Mouse (Mus musculus) CH12.LX (cell line): ENCODE measurements around the gene Hsd17b2. TPM values are rescaled to one million over a fixed set of nuclear protein-coding genes. Genes with fewer than 3 reads are reported as not detected.
"Not testable (repeated sequence)": the region's sequence is repeated elsewhere in the genome, so short reads cannot be mapped to it uniquely, and the experiment has no call there.

Experiments used
- DNase-seq: peaks from one replicate; pipeline ENCODE4 v3.0.0-alpha.2; 2013; ENCODE audit errors: extremely low read depth
- H3K27ac ChIP-seq: 2 replicates; pipeline ENCODE4 v1.5.1; 2012; ENCODE audit warnings: low read depth, mild to moderate bottlenecking, control low read depth, moderate library complexity; ENCODE audit not compliant: insufficient read depth
- H3K27me3 ChIP-seq: replicated peaks from 2 replicates; pipeline ENCODE3; 2012; ENCODE audit warnings: inconsistent platforms
- H3K36me3 ChIP-seq, 2 experiments: replicated peaks in 1 of 2; 2 replicates each; pipeline versions ENCODE3 to v1.6.1; 2012; ENCODE audit warnings: inconsistent platforms in 1 of 2, low read length in 1 of 2, mild to moderate bottlenecking in 1 of 2, mixed read lengths in 1 of 2, moderate library complexity in 1 of 2; ENCODE audit not compliant: control insufficient read depth in 1 of 2, insufficient read depth in 1 of 2
- H3K4me1 ChIP-seq, 2 experiments: 2 replicates each; pipeline ENCODE4 v1.6.1; 2012; ENCODE audit warnings: inconsistent platforms in 1 of 2, moderate library complexity in 1 of 2; ENCODE audit not compliant: insufficient read depth in 2 of 2, control insufficient read depth in 1 of 2
- H3K4me2 ChIP-seq: 2 replicates; pipeline ENCODE4 v1.6.1; 2012; ENCODE audit warnings: low read depth, mild to moderate bottlenecking, control low read depth; ENCODE audit not compliant: poor library complexity, insufficient read depth, severe bottlenecking
- H3K4me3 ChIP-seq, 3 experiments: fragments of 150-350 bp in 1 of 3; sonication (generic) in 1 of 3; replicated peaks in 1 of 3; 2 replicates each; pipeline versions ENCODE3 to v1.5.1; 2011 to 2012; ENCODE audit warnings: low read depth in 2 of 3, low read length in 2 of 3, mild to moderate bottlenecking in 2 of 3, moderate library complexity in 2 of 3, control low read depth in 1 of 3, improper control_type of control experiment in 1 of 3, inconsistent platforms in 1 of 3, mixed read lengths in 1 of 3; ENCODE audit not compliant: poor library complexity in 1 of 3
- H3K79me2 ChIP-seq: replicated peaks from 2 replicates; pipeline ENCODE4 v1.6.1; 2012; ENCODE audit warnings: mild to moderate bottlenecking, moderate library complexity; ENCODE audit not compliant: control insufficient read depth, poor library complexity, insufficient read depth, severe bottlenecking; ENCODE audit errors: extremely low read depth
- H3K9ac ChIP-seq: 2 replicates; pipeline ENCODE4 v1.6.1; 2012; ENCODE audit warnings: low read depth, mild to moderate bottlenecking, control low read depth, moderate library complexity; ENCODE audit not compliant: insufficient read depth
- H3K9me3 ChIP-seq: replicated peaks from 2 replicates; pipeline ENCODE3; 2012; ENCODE audit warnings: low read length, inconsistent platforms, mixed read lengths
- PAX5 ChIP-seq: IDR thresholded peaks from 2 replicates; pipeline ENCODE4 v1.6.1; 2012; ENCODE audit warnings: low read length, inconsistent platforms, mixed read lengths
- SIN3A ChIP-seq: IDR thresholded peaks from 2 replicates; pipeline ENCODE4 v1.6.1; 2012; ENCODE audit warnings: low read length, improper control_type of control experiment, inconsistent platforms
- SMC3 ChIP-seq: IDR thresholded peaks from 2 replicates; pipeline ENCODE4 v1.6.1; 2011; ENCODE audit warnings: low read depth, low read length, improper control_type of control experiment
- UBTF ChIP-seq: IDR thresholded peaks from 2 replicates; pipeline ENCODE4 v1.6.1; 2012; ENCODE audit warnings: low read depth, mild to moderate bottlenecking, inconsistent platforms, low read length, improper control_type of control experiment, moderate library complexity
- USF1 ChIP-seq: IDR thresholded peaks from 2 replicates; pipeline ENCODE4 v1.6.1; 2014; ENCODE audit warnings: low read depth, mild to moderate bottlenecking, inconsistent platforms, low read length, improper control_type of control experiment
- ZKSCAN1 ChIP-seq: IDR thresholded peaks from 2 replicates; pipeline ENCODE4 v1.6.1; 2012; ENCODE audit warnings: low read depth, inconsistent platforms, low read length, improper control_type of control experiment, borderline replicate concordance
- dilution Hi-C: fragments of 300-500 bp; cut with MboI; formaldehyde crosslinking; loops from 2 replicates; pipeline ENCODE4 v1.14.3; 2020; ENCODE audit warnings: low sequenced_read_pairs; ENCODE audit not compliant: extremely low pct_unique_long_range_greater_than_20kb, extremely low pct_ligation_motif_present
- in situ Hi-C: fragments of 300-500 bp; cut with MboI; formaldehyde crosslinking; loops from 3 replicates; pipeline ENCODE4 v1.14.3; 2019; ENCODE audit warnings: low sequenced_read_pairs, low pct_ligation_motif_present, low pct_unique_long_range_greater_than_20kb, mixed read lengths
- polyA plus RNA-seq: library from polyadenylated mRNA; unstranded; fragments of >175 nt; gene quantifications from 2 replicates; pipeline ENCODE4 v1.2.1, GENCODE M21; 2012; ENCODE audit warnings: low read depth; ENCODE audit not compliant: insufficient read length
- total RNA-seq, 2 experiments: library from RNA; depleted of rRNA; stranded (reverse); fragments of 300-350 nt in 1 of 2; fragments of >200 nt in 1 of 2; gene quantifications; 2 replicates each; pipeline ENCODE4 v1.2.3; 2012 to 2014

Hsd17b2 gene
- total and polyA plus RNA-seq, 3 experiments, result not detected

DNA sequence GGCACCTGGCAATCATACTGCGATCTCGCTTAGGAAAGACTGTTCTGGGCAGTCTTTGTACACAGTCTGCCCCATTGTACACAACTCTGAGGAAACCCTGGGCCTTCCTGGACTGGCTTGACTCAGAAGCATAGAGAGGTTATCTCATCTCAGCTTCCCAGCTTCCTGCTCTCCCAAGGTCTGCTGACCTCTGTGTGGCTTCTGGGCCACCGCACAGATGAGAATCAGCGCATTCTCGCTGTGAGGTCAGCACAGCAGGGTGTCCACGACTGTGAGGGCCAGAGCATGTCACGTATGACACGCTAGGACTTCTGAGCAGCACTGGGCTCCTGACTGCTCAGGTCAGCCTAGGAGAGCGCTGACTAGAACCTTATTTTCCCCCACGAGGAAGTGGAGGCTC lies 29.3 kb downstream of the Hsd17b2 start:
- no peak overlapping the region for H3K4me2 ChIP-seq
- dilution Hi-C loops, result no loop called here
- H3K4me3 ChIP-seq, result no peak overlapping the region
- H3K36me3 ChIP-seq, result no peaks in the 10 kb centered on the region
- in situ Hi-C loops, result no loop called here
- H3K27ac ChIP-seq, result no peak overlapping the region
- H3K27me3 ChIP-seq, result no peaks in the 10 kb centered on the region
- no peak for TF ChIP-seq PAX5
- TF ChIP-seq UBTF, result no peak
- no peaks in the 10 kb centered on the region for H3K9me3 ChIP-seq
- DNase-seq, result no peak
- no peaks in the 10 kb centered on the region for H3K79me2 ChIP-seq
- H3K4me1 ChIP-seq, result peaks cover 0 to 5% of the 10 kb centered on the region in 2 experiments; a peak in 1 of 4 replicates
- no peak overlapping the region for H3K9ac ChIP-seq

GRCm38 (mm10) chr8:117736657-117737175 lies 35.0 kb downstream of the Hsd17b2 start:
- H3K36me3 ChIP-seq, result no peaks in the 10 kb centered on the region
- no peak for TF ChIP-seq SMC3
- no peak for TF ChIP-seq SIN3A
- no peak for TF ChIP-seq ZKSCAN1
- TF ChIP-seq USF1, result no peak
- no peak overlapping the region for H3K9ac ChIP-seq
- no peak for DNase-seq
- in situ Hi-C loops (no loop called here), dilution Hi-C loops (no loop called here)
- no peaks in the 10 kb centered on the region for H3K79me2 ChIP-seq
- no peak overlapping the region for H3K4me3 ChIP-seq
- H3K4me1 ChIP-seq, result no peaks in the 10 kb centered on the region
- no peaks in the 10 kb centered on the region for H3K27me3 ChIP-seq
- no peak overlapping the region for H3K27ac ChIP-seq
- H3K4me2 ChIP-seq, result no peak overlapping the region
- H3K9me3 ChIP-seq, result no peaks in the 10 kb centered on the region

GRCm38 (mm10) chr8:117738206-117738605 lies 36.5 kb downstream of the Hsd17b2 start:
- H3K36me3 ChIP-seq, in situ Hi-C loops, H3K9me3 ChIP-seq, H3K4me2 ChIP-seq, H3K4me3 ChIP-seq, dilution Hi-C loops, H3K27me3 ChIP-seq, H3K79me2 ChIP-seq, H3K27ac ChIP-seq, DNase-seq, H3K9ac ChIP-seq, H3K4me1 ChIP-seq: not testable (repeated sequence)
